Mouse (Mus musculus) CH12.LX (cell line): Measurements from ENCODE around the gene Prkch.

Source experiments
- ETS1 ChIP-seq: conservative IDR thresholded peaks from 2 replicates; pipeline ENCODE4 v1.6.1; 2012; ENCODE audit warnings: low read depth, mild to moderate bottlenecking, inconsistent platforms, low read length, improper control_type of control experiment, moderate library complexity
- UBTF ChIP-seq: IDR thresholded peaks from 2 replicates; pipeline ENCODE4 v1.6.1; 2012; ENCODE audit warnings: low read depth, mild to moderate bottlenecking, inconsistent platforms, low read length, improper control_type of control experiment, moderate library complexity

DNA sequence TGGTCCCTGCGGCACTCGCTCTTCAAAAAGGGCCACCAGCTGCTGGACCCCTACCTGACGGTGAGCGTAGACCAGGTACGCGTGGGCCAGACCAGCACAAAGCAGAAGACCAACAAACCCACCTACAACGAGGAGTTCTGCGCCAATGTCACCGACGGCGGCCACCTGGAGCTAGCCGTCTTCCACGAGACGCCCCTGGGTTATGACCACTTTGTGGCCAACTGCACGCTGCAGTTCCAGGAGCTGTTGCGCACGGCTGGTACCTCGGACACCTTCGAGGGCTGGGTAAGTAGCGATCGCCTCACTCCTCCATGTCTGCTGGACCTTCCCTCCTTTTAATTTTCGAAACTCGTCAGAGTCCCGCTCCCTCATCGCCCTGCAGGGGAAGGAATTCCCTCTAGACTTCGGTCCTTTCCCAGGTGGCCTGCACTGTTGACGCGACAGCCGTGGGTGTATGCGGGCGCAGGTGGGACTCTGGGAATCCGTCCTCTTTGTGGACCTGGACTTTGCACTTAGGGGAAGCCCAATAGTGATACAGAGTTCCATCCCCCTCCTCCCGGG, 725 bp downstream of the Prkch start:
- TF ChIP-seq ETS1 (no peak), UBTF (no peak)
